Mouse (Mus musculus) ES-E14 (cell line): Measurements from ENCODE around the gene Etv6. TPM values are rescaled to one million over a fixed set of nuclear protein-coding genes. Genes with fewer than 3 reads are reported as not detected.

Experiments
- DNase-seq: peaks from one replicate; pipeline ENCODE4 v3.0.0-alpha.2; 2013; ENCODE audit warnings: low read depth, low spot score
- H3K27ac ChIP-seq: 2 replicates; pipeline ENCODE4 v1.5.1; 2012; ENCODE audit warnings: low read depth, mild to moderate bottlenecking, low read length, moderate library complexity, mixed read lengths; ENCODE audit not compliant: poor library complexity, insufficient read depth, severe bottlenecking
- H3K36me3 ChIP-seq: 2 replicates; pipeline ENCODE4 v1.6.1; 2012; ENCODE audit warnings: mild to moderate bottlenecking, low read length, moderate library complexity, mixed read lengths; ENCODE audit not compliant: control insufficient read depth, poor library complexity, insufficient read depth, severe bottlenecking
- H3K4me1 ChIP-seq, 2 experiments: fragments of 150-350 bp in 1 of 2; sonication (generic) in 1 of 2; 2 replicates each; pipeline ENCODE4 v1.6.1; 2012; ENCODE audit warnings: low read length in 2 of 2, mild to moderate bottlenecking in 1 of 2, mixed read lengths in 1 of 2; ENCODE audit not compliant: control insufficient read depth in 2 of 2, insufficient read depth in 2 of 2, poor library complexity in 1 of 2
- H3K4me3 ChIP-seq, 2 experiments: fragments of 150-350 bp in 1 of 2; sonication (generic) in 1 of 2; 2 replicates each; pipeline ENCODE4 v1.5.1; 2012; ENCODE audit warnings: low read length in 2 of 2, low read depth in 1 of 2, mild to moderate bottlenecking in 1 of 2, mixed read lengths in 1 of 2; ENCODE audit not compliant: insufficient read depth in 1 of 2, poor library complexity in 1 of 2, severe bottlenecking in 1 of 2
- H3K9ac ChIP-seq: 2 replicates; pipeline ENCODE4 v1.6.1; 2012; ENCODE audit warnings: low read depth, mild to moderate bottlenecking, low read length, mixed read lengths; ENCODE audit not compliant: poor library complexity, insufficient read depth, severe bottlenecking
- H3K9me3 ChIP-seq: fragments of 150-350 bp; sonication (generic); 2 replicates; pipeline ENCODE4 v1.6.1; 2012; ENCODE audit warnings: low read depth, mild to moderate bottlenecking, low read length; ENCODE audit not compliant: control insufficient read depth, insufficient read depth
- CHD2 ChIP-seq: IDR thresholded peaks from 2 replicates; pipeline ENCODE4 v1.6.1; 2014; ENCODE audit warnings: mild to moderate bottlenecking, low read depth, low read length, inconsistent platforms
- HCFC1 ChIP-seq: IDR thresholded peaks from 2 replicates; pipeline ENCODE4 v1.6.1; 2012; ENCODE audit warnings: low read length, inconsistent platforms, borderline replicate concordance; ENCODE audit not compliant: insufficient read depth
- MAFK ChIP-seq: IDR thresholded peaks from 2 replicates; pipeline ENCODE4 v1.6.1; 2014; ENCODE audit warnings: mild to moderate bottlenecking, low read depth, low read length, inconsistent platforms; ENCODE audit not compliant: insufficient read depth
- ZC3H11A ChIP-seq: IDR thresholded peaks from 2 replicates; pipeline ENCODE4 v1.6.1; 2012; ENCODE audit warnings: low read depth, mild to moderate bottlenecking, inconsistent platforms, low read length, borderline replicate concordance
- ZNF384 ChIP-seq: IDR thresholded peaks from 2 replicates; pipeline ENCODE4 v1.6.1; 2012; ENCODE audit warnings: low read depth, low read length, inconsistent platforms
- in situ Hi-C, 2 experiments: fragments of 600-800 bp; cut with MboI; formaldehyde crosslinking; loops; one replicate each; pipeline ENCODE4 v1.15.1; 2025; ENCODE audit warnings: low sequenced_read_pairs in 2 of 2, inconsistent platforms in 1 of 2; ENCODE audit not compliant: unreplicated experiment in 2 of 2
- total RNA-seq: library from RNA; depleted of rRNA; stranded (reverse); fragments of 300-350 nt; gene quantifications from 2 replicates; pipeline ENCODE4 v1.2.3, GENCODE M21; 2012

Gene Etv6
- total RNA-seq, 1 experiment, result 11.8 TPM

- Histone ChIP-seq H3K9me3 (no peaks in the 10 kb centered on the region), H3K27ac (no peak overlapping the region), H3K9ac (no peak overlapping the region), H3K36me3 (no peaks in the 10 kb centered on the region), H3K4me3 (no peak overlapping the region), H3K4me1 (peaks cover 0 to 9% of the 10 kb centered on the region in 2 experiments; a peak in 2 of 4 replicates)
- no peak for TF ChIP-seq ZNF384
- TF ChIP-seq MAFK, result no peak
- no peak for TF ChIP-seq HCFC1
- TF ChIP-seq ZC3H11A, result no peak
- TF ChIP-seq CHD2, result no peak
- no peak for DNase-seq
- in situ Hi-C loops, result no loop called here
Observed at GRCm38 (mm10) chr6:134186286-134186903, 150.9 kb downstream of the Etv6 start.

- Histone ChIP-seq H3K27ac (no peak overlapping the region), H3K36me3 (no peaks in the 10 kb centered on the region), H3K4me1 (peaks cover 0 to 9% of the 10 kb centered on the region in 2 experiments; a peak in 2 of 4 replicates), H3K9me3 (no peaks in the 10 kb centered on the region), H3K9ac (no peak overlapping the region), H3K4me3 (no peak overlapping the region)
- in situ Hi-C loops, result no loop called here
- no peak for DNase-seq
- TF ChIP-seq HCFC1, result no peak
- no peak for TF ChIP-seq ZC3H11A
- TF ChIP-seq MAFK, result no peak
- TF ChIP-seq ZNF384, result no peak
- TF ChIP-seq CHD2, result no peak
Observed at GRCm38 (mm10) chr6:134188719-134189118, 153.2 kb downstream of the Etv6 start.

- peaks cover 0 to 9% of the 10 kb centered on the region in 2 experiments; a peak in 2 of 4 replicates for H3K4me1 ChIP-seq
Observed at GRCm38 (mm10) chr6:134189174-134189573, 153.7 kb downstream of the Etv6 start.

GRCm38 (mm10) chr6:134189575-134190132 lies 154.2 kb downstream of the Etv6 start:
- TF ChIP-seq ZNF384 (no peak), MAFK (no peak), ZC3H11A (no peak)
- no peak for DNase-seq
- in situ Hi-C loops, result no loop called here
- Histone ChIP-seq H3K9ac (0 out of 2 replicates have a peak overlapping the region, but pooled peaks have one; percentile 12), H3K9me3 (no peaks in the 10 kb centered on the region), H3K4me1 (peaks cover 0 to 9% of the 10 kb centered on the region in 2 experiments; a peak in 2 of 4 replicates), H3K4me3 (no peak overlapping the region), H3K36me3 (no peaks in the 10 kb centered on the region), H3K27ac (no peak overlapping the region)

More at GRCm38 (mm10) chr6:134189174-134189573, 153.7 kb downstream of the Etv6 start:
- in situ Hi-C loops, result no loop called here
- Histone ChIP-seq H3K27ac (no peak overlapping the region), H3K4me3 (no peak overlapping the region), H3K9me3 (no peaks in the 10 kb centered on the region), H3K9ac (no peak overlapping the region), H3K36me3 (no peaks in the 10 kb centered on the region)
- no peak for DNase-seq
- no peak for TF ChIP-seq HCFC1
- no peak for TF ChIP-seq CHD2
- TF ChIP-seq ZNF384, result no peak
- TF ChIP-seq ZC3H11A, result no peak
- no peak for TF ChIP-seq MAFK
